Mouse (Mus musculus): ENCODE results near the gene C730034F03Rik.
A peak's percentile ranks its signal among the peaks of the same experiment; 100 is the strongest.

The C730034F03Rik gene

DNA sequence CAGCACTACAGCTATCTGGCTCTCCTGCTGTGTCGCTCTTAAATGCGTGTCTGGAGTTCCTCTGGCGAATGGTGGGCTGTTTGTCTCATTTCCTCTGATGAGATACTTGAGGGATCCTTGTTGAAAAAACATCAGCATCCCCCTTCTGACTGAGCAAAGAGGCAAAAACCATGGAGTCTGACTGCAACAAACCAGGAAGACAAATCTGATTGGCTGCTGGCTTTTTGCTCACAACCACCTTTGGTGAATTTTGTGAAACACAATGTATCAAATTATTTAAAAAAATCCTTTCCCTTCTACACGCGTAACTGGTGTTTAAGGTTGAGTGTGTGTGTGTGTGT lies 47.1 kb downstream of the C730034F03Rik start:
- DNase-seq: no peak

DNA sequence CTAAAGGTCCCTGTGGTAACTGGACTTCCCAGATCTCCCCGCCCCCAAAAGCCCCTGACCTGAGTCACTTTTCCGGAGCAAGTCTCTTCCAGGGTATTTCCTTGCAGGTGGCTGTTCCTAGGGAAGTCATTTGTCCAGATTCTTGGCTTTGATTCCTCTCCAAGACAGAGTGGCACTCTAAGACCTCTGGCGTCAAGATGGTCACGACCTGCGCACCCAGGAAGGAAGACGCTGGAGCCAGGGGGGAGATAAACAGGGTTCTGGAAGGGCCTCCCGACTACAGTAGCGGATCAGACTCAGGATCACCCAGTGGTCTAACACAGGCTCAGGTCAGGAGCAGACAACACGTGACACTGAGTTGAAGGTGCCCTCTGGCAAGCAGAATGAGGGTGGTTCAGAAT lies 47.7 kb downstream of the C730034F03Rik start, which contains the start of gene Arsa:
Gene Arsa, minus strand, starts transcription at position 335 of the 401 bp plus-strand sequence.
- DNase-seq: peak; percentile 46 to 62

- DNase-seq: no peak
These were observed 48.4 kb downstream of the C730034F03Rik start for GRCm38 (mm10) chr15:89477806-89478205.

DNA sequence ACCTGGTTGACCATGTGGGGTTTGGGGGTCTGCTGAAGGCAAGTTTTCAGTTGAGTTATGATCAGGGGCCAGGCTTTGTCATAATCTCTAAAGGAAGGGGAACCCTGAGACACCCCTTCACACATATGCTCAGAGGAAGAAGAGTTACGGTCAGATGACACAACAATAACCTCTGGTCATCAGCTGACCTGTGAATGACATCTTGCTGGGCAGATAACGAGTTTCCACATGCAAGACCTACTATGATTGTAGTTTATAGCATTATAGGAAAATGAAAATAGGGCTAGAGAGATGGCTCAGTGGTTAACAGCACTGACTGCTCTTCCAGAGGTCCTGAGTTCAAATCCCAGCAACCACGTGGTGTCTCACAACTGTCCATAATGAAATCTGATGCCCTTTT lies 49.2 kb downstream of the C730034F03Rik start:
- no peak for DNase-seq
